Mouse (Mus musculus): Measurements from ENCODE around the gene Jmjd1c.
A peak's percentile ranks its signal among the peaks of the same experiment; 100 is the strongest.

The Jmjd1c gene

DNA sequence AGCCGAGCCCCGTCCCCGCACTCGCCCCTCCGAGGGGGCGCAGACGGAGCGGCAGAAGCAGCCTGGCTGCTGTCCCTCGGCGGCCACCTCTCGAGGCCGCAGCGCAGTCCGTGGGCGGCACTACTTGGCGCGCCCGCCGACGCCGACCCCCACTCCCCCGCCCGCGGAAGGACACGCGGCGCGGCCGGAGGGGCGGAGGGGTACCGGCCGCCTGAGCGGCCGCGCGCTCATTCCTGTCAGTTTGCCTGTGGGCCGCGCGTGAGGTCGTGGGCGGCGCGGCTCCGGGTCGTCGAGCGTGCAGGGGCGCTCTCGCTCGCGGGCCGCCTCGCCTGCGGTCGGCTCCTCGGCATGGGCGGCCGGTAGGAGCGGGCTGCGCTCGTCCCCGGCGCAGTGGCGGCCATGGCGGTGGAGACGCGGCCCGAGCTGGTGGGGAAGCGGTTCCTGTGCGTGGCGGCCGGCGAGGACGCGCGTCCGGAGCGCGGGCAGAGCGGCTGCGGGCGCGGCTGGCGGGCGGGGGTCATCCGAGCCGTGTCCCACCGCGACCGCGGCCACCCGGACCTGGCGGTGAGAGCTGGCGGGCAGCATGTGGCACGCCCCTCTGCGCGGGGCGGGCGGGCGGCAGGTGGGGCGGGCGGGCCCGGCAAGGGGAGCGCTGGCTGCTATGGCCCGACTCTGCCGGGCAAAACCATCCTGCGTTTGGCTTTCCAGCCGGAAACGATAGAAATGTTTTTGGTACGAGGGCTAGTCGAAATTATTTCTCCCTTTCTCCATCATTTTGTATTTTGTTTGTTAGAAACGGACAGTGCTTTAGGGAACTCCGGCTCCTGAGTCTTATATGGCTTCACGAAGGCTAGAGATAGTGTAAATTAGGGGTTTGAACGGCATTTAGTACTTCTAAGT is 31.2 kb downstream of the Jmjd1c start:
- DNase-seq (ENCODE audit: low spot score in 2 of 2) = peak; percentile 29 to 42

DNA sequence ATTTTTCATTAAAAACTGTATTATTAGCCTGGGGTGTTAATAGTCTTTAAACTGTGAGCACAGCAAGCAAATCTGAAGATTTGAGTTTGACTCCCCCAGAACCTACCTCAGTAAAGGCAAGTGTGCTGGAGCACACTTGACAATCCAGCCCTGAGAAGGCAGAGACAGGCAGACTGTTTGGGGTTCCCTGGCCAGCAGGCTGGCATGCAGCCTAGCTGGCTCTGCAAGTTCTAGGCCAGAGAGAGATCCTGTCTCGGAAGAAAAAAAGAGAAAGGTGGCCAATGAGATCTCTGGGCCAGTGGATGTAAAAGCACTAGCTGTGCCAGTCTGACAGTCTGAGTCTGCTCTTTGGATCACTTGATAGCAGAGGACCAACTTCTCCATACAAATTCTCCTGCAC is 33.6 kb downstream of the Jmjd1c start:
- DNase-seq (ENCODE audit: low spot score in 2 of 2) = no peak

DNA sequence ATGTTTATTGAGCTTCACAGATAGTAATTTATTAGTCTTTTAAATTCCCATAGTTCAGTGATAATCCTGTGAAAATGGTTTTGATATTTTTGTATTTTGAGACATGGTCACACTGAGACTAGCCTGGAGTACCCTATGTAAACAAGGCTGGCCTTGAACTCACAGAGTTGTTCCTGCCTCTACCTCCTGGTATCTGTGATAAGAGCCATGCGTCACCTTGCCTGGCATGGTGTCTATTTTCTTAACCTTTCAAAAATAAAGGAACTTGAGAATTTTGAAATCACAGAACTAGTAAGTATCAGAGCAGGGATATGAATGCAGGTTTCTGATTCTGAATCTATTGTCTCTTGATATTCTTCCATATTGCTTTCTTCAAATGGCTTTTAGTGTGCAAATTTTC is 35.8 kb downstream of the Jmjd1c start:
- DNase-seq (ENCODE audit: low spot score in 2 of 2) = no peak

DNA sequence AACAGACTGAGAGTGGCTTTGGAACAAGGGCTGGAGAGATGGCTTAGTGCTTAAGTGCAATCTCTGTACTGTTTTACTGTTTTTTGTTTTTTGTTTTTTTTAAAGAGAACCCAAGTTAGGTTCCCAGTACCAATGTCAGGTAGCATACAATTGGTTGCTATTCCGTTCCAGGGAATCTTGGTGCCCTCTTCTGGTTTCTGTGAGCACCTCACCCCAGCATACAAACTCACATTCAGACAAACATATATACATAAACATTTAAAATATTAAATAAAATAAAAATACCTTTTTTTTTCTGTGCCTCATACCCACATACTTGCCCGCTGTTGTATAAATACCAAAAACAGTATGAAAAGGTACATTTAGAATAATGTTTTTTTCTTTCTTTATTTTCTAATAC is 38.4 kb downstream of the Jmjd1c start:
- no peak for DNase-seq (ENCODE audit: low spot score in 2 of 2)

DNA sequence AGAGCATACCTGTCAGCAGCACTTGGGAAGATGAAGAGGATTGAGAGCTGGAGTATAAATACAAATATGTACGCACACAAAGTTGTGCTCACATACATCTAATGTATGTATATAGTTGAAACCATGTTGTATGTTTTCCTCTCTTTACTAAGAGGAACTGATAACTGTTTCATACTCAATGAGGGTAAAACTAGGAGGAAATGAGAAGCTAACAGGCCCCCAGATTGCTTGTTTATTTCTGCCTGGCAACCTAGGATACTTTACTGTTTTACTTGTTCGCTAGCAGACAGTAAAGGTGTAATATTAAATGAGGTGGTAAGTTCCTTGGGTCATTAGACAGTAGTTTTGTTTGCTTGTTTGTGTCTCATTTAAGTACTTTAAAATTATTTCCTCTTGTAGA is 41.5 kb downstream of the Jmjd1c start:
- DNase-seq (ENCODE audit: low spot score in 2 of 2) = no peak

DNA sequence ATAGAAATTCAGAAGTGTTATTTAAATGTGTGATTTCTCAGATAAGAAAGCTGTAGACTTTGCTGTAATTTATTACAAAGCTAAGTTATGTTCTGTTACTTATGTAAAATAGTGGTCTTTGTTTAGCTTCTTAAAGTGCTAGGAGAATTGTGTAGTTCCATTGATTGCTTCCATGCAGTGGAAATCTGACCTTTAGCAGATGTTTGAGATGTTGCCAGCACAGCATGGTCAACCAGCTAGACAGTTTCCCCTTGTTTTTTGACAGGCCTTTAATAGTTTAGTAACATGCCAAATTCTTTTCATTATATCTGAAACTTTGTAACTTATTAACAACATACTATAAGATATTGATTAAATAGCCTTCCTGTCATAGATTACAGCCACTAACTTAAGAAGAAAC is 47.7 kb downstream of the Jmjd1c start:
- DNase-seq (ENCODE audit: low spot score in 2 of 2) = no peak

DNA sequence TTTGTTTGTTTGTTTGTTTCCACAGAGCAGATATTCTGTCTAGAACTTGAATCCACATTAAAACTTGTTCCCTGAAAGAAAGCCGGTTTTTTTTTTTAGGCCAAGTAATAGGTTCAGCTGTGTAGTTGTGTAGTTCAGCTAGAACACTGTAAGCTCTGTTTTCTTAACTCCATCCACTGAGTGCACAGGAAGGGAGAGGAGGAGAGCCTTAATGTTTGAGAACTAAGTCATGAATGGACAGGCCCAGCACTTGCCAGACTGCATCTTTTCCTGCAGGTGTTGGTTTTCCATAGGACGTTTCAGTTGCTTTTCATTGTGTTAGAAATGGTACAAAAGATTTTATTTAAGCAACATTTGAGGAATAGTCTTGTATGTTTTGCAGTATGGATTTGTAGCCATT is 48.3 kb downstream of the Jmjd1c start:
- no peak for DNase-seq (ENCODE audit: low spot score in 2 of 2)

DNA sequence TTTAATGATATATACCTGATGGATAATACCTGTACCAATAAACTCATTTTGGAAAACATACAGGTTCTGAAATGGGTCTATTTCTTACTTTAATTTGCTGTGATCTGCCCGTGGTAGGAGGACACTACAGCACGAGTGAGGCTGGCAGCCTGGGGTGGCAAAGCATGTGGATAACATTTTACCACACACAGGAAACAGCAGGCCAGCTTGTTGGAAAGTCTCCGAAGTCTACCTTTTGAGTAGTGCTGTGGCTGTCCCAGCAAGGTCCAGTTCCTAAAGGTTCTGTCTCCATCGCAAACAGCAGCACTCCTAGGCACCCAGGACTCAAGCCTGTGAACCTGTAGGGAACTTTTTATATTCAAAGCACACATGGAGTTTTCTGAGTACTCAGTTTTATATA is 49.7 kb downstream of the Jmjd1c start:
- no peak for DNase-seq (ENCODE audit: low spot score in 2 of 2)

DNA sequence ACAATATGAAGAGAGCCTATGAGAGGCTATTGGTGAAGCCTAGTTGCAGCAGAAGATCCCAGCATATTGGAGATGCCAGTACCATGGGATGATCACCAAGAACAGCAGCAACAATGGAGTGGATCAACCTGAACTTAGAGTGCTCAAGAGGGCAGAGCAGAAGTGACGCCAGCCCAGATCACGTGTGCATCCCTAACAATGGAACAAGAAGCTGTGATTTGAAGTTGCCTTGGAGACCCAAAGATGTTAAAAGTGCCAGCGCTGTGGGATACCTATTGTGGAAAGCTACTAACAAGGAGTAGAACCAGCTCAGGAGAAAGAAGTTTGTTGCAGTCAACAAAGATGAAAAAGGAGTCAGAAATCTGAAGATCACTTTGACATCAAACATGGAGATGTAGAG is 55.8 kb downstream of the Jmjd1c start:
- no peak for DNase-seq (ENCODE audit: low spot score in 2 of 2)

DNA sequence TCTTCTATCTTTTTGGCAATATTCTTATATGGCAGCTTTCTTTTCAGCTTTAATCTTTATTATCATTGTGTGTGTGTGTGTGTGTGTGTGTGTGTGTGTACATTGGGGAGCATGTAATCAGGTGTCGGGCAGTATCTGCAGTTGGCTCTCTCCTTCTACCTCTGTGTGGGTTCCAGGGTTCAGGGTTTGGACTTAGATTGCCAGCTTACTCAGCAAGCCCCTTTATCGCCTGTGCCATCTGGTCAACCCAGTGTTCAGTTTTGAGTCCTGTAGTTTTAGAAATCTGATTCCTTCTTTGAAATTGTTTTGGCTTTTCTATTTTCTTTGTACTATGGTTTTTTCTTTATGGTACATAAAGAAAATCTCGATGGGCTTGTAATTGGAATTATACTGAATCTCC is 58.7 kb downstream of the Jmjd1c start:
- no peak for DNase-seq (ENCODE audit: low spot score in 2 of 2)

DNA sequence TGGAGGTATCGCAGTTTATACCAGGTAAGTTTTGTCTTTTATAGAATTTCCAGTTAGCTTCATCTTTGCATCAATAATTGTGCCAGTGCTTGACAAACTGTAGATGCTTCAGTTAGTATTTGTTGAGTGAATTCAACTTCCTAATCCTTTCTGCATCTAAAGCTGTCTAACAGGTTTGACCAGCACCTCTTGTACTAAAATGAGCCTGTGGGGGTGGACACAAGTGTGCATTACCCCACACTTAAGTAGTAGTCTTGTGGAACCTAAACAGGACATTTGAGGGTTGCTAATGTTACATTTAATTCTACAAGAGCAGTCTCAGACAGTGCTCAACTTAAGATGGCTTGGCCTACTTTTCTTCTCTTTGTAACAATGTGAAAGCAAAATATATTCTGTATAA is 78.1 kb downstream of the Jmjd1c start:
- DNase-seq (ENCODE audit: low spot score in 2 of 2) = no peak

DNA sequence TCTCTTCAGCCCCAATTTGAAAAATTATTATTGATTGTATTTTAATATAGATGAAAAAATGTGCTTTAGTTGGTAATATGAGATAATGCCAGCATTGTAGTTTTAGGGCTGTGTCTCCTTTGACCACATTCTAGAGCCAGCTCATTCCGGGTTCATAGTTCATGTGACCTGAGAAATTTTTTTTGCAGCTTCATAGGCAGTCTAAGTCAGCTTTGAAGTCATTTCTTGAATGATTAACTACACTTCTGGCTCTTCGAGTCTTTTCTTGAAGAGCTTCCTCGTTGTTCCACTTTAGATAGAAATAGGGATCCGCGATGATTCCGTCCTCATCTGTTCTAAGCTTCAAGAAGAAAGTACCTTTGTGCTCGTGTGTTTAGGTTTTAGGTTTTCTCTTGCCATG is 80.1 kb downstream of the Jmjd1c start:
- no peak for DNase-seq (ENCODE audit: low spot score in 2 of 2)

DNA sequence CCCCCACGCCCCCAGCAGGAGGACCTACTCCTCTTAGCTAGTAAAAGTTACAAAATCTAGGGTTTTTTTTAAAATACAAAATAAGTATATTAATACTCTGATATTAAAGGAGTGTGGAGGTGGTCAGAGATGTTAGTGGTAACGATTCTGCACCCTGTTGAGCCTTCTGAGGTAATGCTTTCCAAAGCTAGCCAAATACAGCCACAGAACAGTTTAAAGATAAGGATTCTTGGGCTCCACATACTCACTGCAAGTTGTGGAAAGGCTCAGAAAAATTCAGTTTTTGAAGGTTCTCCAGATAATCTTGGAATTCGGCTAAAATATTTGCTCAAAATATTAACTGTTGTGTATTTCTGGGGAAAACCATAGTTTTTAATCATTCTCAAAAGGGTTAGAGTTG is 81.0 kb downstream of the Jmjd1c start:
- DNase-seq (ENCODE audit: low spot score in 2 of 2) = no peak

DNA sequence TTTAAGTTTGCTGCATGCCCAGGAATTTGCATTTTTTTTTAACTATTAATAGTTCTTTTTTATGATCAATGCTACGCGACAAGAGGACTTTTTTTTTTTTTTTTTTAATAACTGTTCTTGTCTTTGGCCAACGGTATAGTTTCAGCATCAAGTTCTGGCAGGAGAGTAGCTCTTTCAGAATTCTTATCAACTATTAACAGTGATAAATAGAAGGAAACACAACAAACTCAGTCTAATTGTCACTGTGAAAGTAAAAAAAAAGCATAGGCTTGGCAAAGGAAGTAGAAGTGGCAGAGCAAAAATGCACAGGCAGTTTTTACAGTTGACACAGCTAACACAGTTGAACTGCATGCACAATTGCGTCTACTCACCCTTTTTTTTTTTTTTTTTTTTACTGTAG is 81.5 kb downstream of the Jmjd1c start:
- no peak for DNase-seq (ENCODE audit: low spot score in 2 of 2)

DNA sequence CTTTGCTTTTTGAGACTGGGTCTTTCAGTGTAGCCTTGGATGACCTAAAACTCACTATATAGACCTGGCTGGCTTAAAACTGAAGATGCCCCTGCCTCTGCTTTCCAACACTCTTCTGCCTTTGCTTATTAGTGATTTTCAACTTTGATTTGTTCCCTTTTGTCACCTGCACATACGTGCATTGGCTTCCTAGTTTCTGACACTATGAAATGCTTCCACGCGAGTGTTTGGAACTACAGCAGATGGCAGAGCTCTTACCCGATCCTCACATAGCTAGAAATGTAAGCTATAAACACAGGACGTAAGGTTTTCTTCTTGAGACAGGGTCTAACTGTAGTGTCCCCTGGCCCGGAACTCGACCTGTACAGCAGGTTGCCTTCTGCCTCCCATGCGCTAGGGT is 84.1 kb downstream of the Jmjd1c start:
- DNase-seq (ENCODE audit: low spot score in 2 of 2) = no peak

DNA sequence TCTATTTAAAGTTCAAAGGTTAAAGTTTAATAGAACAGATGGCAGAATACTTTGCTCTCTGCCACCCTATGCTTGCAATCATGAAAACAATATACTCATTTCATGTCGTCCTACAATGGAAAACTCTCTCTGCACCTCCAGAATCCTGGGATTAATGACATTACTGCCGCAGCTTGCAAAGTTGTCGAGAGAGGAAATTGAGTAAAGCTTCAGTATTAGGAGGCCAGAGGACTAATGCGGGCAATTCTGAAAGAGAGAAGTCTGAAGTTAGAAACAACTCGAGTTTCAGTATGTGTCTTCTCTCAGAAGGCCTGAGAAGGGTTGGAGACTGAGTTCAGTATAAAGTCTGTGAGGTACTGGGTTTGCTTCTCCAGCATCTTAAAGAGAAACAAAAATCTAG is 84.9 kb downstream of the Jmjd1c start:
- no peak for DNase-seq (ENCODE audit: low spot score in 2 of 2)

DNA sequence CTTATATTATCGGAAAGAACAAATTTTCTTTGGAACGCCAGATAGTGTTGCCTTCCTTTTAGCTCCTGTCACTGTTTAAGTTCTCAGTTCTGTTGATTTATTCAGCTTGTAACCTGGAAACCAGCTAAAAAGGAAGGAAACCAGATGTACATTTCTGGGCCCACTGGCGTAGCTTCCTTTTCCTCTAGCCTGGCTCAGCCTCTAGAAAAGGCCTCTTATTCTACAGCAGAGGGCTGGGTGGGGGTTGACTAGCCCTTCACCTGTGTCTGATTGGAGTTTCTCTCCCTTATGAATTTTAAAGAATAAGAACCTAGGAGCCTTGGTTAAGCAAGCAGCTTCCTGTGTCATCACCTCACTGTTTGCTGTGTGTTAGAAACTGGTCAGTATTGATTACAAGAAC is 86.7 kb downstream of the Jmjd1c start:
- peak; percentile 63 to 68 for DNase-seq (ENCODE audit: low spot score in 2 of 2)

DNA sequence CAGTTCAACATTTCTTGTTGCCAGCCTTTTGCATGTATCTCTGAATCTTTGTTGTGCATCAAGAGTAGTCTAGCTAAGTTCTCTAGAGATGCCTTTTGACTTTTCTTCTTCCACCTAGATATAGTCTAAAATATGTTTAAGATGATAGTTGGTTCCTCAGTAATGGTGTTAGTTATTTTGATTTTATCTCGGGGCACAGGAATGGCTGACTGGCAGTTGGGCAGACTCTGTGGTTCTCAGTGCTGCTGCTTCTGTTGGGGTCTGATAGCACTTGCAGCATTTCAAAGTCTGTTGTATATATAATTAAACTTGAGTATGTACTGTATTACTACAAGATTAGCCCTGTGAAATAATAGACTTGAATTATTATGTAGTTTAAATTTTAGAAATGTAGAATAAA is 87.2 kb downstream of the Jmjd1c start:
- DNase-seq (ENCODE audit: low spot score in 2 of 2) = no peak

DNA sequence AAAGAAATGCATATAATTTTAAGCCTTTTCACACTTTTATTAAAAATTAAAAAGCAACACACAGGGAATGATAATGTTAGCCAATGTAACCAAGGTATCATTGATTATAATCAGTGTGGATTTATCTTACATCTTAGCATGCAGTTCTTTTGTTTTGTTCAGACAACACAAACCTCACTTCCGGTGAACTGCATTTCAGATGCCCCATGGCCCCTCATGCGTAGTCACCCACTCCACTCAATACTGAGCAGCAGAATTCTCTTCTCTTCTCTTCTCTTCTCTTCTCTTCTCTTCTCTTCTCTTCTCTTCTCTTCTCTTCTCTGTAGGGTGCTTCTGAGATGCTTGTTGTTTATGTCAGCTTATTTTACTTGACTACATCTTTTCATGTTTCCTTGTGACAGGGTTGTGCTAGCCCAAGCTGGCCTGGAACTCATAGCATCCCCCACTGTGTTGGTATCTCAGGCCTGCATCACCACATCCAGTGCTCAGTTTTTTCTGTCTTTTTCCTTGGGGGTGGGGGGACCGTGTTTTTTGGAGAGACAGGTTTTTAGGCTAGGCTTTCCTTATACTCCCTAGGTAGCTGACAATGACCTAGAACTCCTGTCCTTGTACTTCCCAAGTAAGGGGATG is 88.6 kb downstream of the Jmjd1c start:
- no peak for DNase-seq (ENCODE audit: low spot score in 2 of 2)

DNA sequence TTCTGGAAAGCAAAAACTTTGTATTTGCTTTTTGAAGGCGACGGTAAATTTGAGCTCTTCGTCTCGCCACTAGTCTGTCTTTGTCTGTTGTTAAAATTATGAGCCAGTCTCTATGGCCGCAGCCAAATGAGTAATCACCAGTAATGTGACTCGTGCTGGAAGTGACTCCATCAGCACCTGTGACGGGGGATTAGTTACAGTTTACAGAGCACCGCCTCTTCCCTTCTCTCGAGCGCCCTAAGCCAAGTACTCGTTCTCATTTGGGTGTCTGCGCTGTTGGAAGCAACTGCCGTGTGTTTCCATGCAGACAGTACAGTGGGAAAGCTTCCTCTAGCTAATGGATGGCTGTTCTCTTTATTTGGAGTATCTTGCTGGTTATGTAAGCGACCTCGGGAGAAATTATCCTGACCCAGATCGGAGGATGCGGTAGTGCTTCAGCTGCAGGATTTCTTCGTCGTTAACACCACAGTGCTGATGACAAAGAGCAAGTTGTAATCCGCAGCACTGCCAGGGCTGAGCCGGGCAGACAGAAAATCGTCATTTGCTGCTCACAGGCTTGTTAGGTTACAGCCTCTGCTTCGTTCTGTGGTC is 89.7 kb downstream of the Jmjd1c start:
- DNase-seq (ENCODE audit: low spot score in 2 of 2) = peak; percentile 81 to 85

DNA sequence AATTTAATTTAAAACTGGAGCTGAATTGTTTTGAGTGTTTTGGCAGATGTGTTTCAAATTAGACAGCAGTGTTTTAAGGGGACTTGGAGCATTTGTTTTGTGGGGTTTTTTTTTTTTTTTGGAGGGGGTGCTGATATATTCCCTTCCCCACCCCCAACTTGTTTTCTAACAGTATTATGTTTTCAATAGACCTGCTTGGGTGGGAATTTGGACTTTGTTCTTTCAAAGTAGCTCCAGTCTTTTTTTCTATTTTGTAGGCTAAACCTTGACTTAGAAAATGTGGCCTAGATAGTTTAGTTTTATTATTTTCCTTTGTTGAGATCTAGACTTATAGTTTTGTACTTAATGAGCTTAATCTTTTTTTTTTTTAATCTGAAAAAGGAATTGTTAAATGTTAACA is 90.6 kb downstream of the Jmjd1c start:
- no peak for DNase-seq (ENCODE audit: low spot score in 2 of 2)

DNA sequence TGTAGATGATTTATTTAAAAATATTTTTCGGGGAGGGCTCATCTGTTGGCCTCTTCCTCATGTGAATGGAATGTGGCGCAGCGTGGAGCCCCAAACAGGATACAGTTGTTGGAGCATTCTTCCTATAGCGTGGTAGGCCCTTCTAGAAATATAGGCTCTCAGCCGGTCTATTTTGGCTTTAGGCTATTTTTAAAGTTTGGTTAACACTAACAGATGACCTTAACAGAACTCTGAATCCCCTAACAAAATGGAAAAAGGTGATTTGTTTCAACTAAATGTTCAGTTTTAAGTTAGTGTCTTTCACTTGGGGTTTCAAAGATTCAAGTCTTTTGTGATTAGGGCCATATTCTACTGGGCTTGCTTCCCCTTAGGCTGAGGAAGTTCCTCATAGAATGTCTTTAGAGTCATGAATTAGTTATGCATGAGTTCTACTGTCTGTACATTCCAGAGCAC is 91.1 kb downstream of the Jmjd1c start:
- peak in 1 of 2 experiments; percentile 48 for DNase-seq (ENCODE audit: low spot score in 2 of 2)

DNA sequence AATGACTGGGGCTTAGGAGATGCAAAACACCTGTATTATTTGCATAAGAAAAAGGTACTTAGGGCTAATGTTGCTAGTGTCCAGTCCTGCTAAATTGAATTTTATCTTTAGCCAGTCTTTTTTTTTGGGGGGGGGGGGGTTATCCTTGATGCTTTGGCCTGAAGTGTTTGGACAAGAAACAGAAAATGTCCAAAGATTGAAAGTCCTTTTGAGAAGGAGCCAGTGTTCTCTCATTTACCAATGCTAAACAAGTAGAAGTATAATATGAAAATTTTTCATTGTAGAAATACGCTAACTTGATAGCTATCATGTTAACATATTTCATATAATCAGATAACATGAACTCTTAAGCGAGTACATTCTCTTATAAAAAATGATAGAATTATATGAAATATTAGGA is 92.0 kb downstream of the Jmjd1c start:
- DNase-seq (ENCODE audit: low spot score in 2 of 2) = no peak

Measured in spleen, postnatal 36 days (tissue).